Mouse (Mus musculus) stomach, embryonic 16.5 days (tissue): Measurements from ENCODE around the gene Ak1. TPM values are rescaled to one million over a fixed set of nuclear protein-coding genes. Genes with fewer than 3 reads are reported as not detected.
A peak's percentile ranks its signal among the peaks of the same experiment; 100 is the strongest.

Source experiments
- ATAC-seq: fragments of 200-750 bp; cut with Nextera tagmentation; 2 replicates; pipeline ENCODE4 v1.8.0; 2017; ENCODE audit warnings: moderate number of reproducible peaks, moderate TSS enrichment; ENCODE audit not compliant: insufficient read depth, low FRiP score
- H3K27ac ChIP-seq: fragments of 300-500 bp; sonication (generic); 2 replicates; pipeline ENCODE4 v1.5.1; 2014; ENCODE audit warnings: low read length
- H3K27me3 ChIP-seq: fragments of 300-500 bp; sonication (generic); 2 replicates; pipeline ENCODE4 v1.6.1; 2014; ENCODE audit warnings: low read length, control low read depth, mixed read lengths; ENCODE audit not compliant: control insufficient read depth, insufficient read depth
- H3K36me3 ChIP-seq: fragments of 300-500 bp; sonication (generic); 2 replicates; pipeline ENCODE4 v1.6.1; 2014; ENCODE audit warnings: low read length; ENCODE audit not compliant: control insufficient read depth, insufficient read depth
- H3K4me1 ChIP-seq: fragments of 300-500 bp; sonication (generic); 2 replicates; pipeline ENCODE4 v1.6.1; 2014; ENCODE audit warnings: low read length, control low read depth, mixed read lengths; ENCODE audit not compliant: control insufficient read depth, insufficient read depth
- H3K4me2 ChIP-seq: fragments of 300-500 bp; sonication (generic); 2 replicates; pipeline ENCODE4 v1.6.1; 2014; ENCODE audit warnings: low read depth, low read length, mixed read lengths
- H3K4me3 ChIP-seq: fragments of 300-500 bp; sonication (generic); replicated peaks from 2 replicates; pipeline ENCODE4 v1.5.1; 2014; ENCODE audit warnings: mild to moderate bottlenecking, low read length
- H3K9ac ChIP-seq: fragments of 300-500 bp; sonication (generic); 2 replicates; pipeline ENCODE4 v1.6.1; 2014; ENCODE audit warnings: low read length
- H3K9me3 ChIP-seq: fragments of 300-500 bp; sonication (generic); replicated peaks from 2 replicates; pipeline ENCODE4 v1.6.1; 2016; ENCODE audit warnings: low read length, control low read depth; ENCODE audit not compliant: control insufficient read depth
- WGBS: fragments of 180-500 bp; shearing (Covaris S2); extraction: QIAGEN DNeasy Blood & Tissue Kit; methylation state at CpG from one replicate; pipeline ENCODE4 v1.1.7; 2014; 5-methylcytosine and 5-hydroxymethylcytosine counted together
- polyA plus RNA-seq: library from polyadenylated mRNA; unstranded; fragments of >200 nt; fragmentation: Nextera tagmentation; extraction: Ambion mirVana; gene quantifications from 2 replicates; pipeline ENCODE4 v1.2.1, GENCODE M21; 2015

Gene Ak1
- polyA plus RNA-seq, 1 experiment from 2014 or later, result 60.2 TPM

GRCm38 (mm10) chr2:32620682-32621516 is 659 bp upstream of the Ak1 start:
- Histone ChIP-seq H3K4me2 (0 out of 2 replicates have a peak overlapping the region, but pooled peaks have one; percentile 6), H3K4me1 (peaks cover 38% of the 10 kb centered on the region), H3K27me3 (no peaks in the 10 kb centered on the region), H3K27ac (peak overlapping the region; percentile 72), H3K36me3 (0 out of 2 replicates have a peak, but pooled peaks cover 6% of the 10 kb centered on the region), H3K9me3 (no peaks in the 10 kb centered on the region; the same call in 1 of the 2 replicates), H3K4me3 (no peak overlapping the region), H3K9ac (peak overlapping the region; percentile 50; the same call in 1 of the 2 replicates)
- 19% methylated on average over 4 of the region's 4 CpGs for WGBS
- ATAC-seq, result peak; percentile 79

DNA sequence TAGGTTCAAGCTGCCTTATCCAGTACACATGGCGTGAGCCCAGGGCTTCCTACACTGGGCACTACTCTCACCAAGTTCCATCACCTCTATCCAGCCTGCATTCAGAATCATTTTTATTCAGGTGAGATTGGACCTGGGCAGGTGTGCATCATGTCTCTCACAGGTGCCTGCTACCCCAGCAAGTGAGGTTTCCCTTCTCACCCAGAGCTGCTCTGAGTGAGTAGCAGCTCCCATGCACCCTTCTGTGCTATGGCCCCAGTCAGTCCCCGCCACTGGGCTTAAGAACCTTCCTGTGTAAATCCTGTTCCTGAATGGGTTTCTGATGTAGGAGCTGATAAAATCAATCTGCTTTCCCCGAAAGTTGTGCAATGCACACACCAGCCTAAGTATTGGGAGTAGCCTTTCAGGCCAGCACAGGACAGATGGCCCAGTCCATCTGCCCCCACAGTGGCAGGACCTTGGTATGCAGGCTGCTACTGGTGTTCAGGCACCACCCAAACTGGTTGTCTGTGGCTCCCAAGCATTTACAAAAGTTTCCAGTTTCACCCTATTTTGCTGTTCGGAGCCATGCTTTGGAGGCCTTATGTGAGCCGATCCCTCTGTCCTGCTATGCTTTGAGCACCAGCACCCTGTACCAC is 2.7 kb downstream of the Ak1 start:
- Histone ChIP-seq H3K27ac (peak overlapping the region; percentile 74; the same call in 1 of the 2 replicates), H3K9me3 (no peaks in the 10 kb centered on the region), H3K4me1 (peaks cover 65% of the 10 kb centered on the region), H3K4me2 (no peak overlapping the region), H3K9ac (peak overlapping the region; percentile 9; the same call in 1 of the 2 replicates), H3K4me3 (no peak overlapping the region), H3K27me3 (no peaks in the 10 kb centered on the region), H3K36me3 (no peaks in the 10 kb centered on the region)
- no peak for ATAC-seq
- WGBS, result 73% methylated on average over 5 of the region's 5 CpGs

- H3K36me3 ChIP-seq, result no peaks in the 10 kb centered on the region
- peak overlapping the region; percentile 73 for H3K9ac ChIP-seq
- H3K4me3 ChIP-seq, result peak overlapping the region; percentile 33
- WGBS, result 4% methylated on average over 13 of the region's 13 CpGs
- H3K27me3 ChIP-seq, result no peaks in the 10 kb centered on the region
- peak; percentile 19; the same call in 1 of the 2 replicates for ATAC-seq
- H3K27ac ChIP-seq, result peak overlapping the region; percentile 74
- H3K9me3 ChIP-seq, result no peaks in the 10 kb centered on the region
- peaks cover 62% of the 10 kb centered on the region for H3K4me1 ChIP-seq
- H3K4me2 ChIP-seq, result peak overlapping the region; percentile 56
Measured at GRCm38 (mm10) chr2:32625212-32625872, 3.8 kb downstream of the Ak1 start.

DNA sequence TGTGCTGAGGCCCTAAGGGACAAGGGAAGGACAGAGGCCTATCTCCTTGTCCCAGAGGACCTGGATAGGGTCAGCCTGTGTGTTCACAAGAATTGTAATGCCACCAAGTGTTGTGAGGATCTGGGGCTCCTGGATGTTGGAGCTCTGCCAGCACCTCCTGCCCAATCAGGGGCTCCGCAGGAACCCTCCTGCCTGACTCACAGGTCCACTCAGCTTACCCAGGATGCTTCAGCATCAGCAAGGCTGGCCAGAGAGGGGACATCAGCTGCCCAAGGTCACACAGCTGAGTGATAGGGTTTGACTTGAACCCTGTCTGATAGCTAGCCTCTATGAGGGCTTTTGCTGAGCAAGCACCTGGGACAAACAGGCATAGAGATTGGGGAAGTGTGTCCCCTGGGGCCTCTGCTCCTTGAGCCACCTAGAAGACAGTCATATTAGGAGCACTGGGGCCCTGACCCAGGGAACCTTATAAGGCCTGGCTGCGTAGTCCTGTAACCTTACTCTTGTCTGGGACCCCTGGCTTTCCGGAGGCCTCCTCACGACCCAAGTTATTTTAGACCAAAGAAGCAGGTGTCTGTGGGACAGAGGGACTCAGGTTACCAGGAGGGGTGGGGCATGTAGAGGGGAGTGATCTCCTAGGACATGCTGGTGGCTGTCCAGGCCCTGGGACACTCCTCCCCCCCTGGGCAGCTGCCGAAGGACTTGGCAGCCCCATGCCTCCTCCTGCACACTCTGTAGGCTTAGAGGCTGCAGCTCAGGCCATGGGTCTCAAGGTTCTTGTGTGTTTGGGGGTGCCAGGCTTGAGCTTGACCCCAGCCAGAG is 4.5 kb downstream of the Ak1 start:
- no peaks in the 10 kb centered on the region for H3K9me3 ChIP-seq
- peak overlapping the region; percentile 56 for H3K4me2 ChIP-seq
- peaks cover 54% of the 10 kb centered on the region for H3K4me1 ChIP-seq
- H3K27me3 ChIP-seq, result no peaks in the 10 kb centered on the region
- ATAC-seq, result no peak
- H3K9ac ChIP-seq, result peak overlapping the region; percentile 73
- no peaks in the 10 kb centered on the region for H3K36me3 ChIP-seq
- WGBS, result 44% methylated on average over 5 of the region's 5 CpGs
- peak overlapping the region; percentile 33 for H3K4me3 ChIP-seq
- peak overlapping the region; percentile 74 for H3K27ac ChIP-seq

DNA sequence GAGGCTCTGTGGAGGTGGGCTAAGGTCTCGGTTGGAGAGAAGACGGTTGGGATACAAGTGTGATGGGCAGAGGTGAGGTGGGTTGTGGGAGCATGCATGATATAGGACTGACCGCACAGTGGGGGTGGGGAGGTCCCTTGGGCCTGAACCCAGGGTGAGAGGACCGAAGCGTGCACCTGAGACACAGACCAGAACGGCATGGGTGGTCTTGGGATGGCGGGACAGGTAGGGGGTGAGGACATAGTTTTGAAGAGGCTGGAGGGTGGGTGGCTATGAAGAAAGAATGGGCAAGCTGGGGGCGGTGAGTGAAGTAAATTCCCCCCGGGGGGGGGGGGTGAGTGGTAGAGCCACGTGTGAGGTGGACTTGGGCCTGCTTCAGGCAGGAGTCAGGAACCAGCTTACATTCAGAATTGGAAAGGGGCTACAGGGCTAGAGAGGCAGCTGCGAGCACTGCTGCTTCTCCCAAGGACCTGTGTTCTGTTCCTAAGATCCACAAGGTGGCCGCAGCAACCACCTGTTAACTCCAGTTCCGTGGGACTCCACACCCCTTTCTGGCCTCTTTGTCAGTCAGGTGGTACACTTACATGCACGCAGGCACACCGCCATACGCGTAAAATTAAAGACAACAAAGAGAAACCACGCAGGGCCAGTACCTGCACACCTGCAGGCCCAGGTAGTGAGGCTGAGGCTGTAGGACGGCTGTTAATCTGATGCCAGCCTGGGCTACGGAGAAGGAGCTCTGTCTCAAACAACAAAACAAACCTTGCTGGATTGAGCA is 5.9 kb downstream of the Ak1 start:
- Histone ChIP-seq H3K9me3 (no peaks in the 10 kb centered on the region), H3K9ac (peak overlapping the region; percentile 21; the same call in 1 of the 2 replicates), H3K27ac (0 out of 2 replicates have a peak overlapping the region, but pooled peaks have one; percentile 39), H3K27me3 (no peaks in the 10 kb centered on the region), H3K36me3 (no peaks in the 10 kb centered on the region), H3K4me1 (peaks cover 46% of the 10 kb centered on the region), H3K4me2 (no peak overlapping the region), H3K4me3 (no peak overlapping the region)
- no peak for ATAC-seq
- 59% methylated on average over 20 of the region's 20 CpGs for WGBS

GRCm38 (mm10) chr2:32628044-32628550 is 6.5 kb downstream of the Ak1 start:
- peaks cover 46% of the 10 kb centered on the region for H3K4me1 ChIP-seq
- peak overlapping the region; percentile 31; the same call in 1 of the 2 replicates for H3K4me2 ChIP-seq
- 65% methylated on average over 4 of the region's 4 CpGs for WGBS
- no peaks in the 10 kb centered on the region for H3K9me3 ChIP-seq
- peak overlapping the region; percentile 58; the same call in 1 of the 2 replicates for H3K9ac ChIP-seq
- no peaks in the 10 kb centered on the region for H3K27me3 ChIP-seq
- no peak for ATAC-seq
- H3K36me3 ChIP-seq, result no peaks in the 10 kb centered on the region
- no peak overlapping the region for H3K4me3 ChIP-seq
- peak overlapping the region; percentile 39 for H3K27ac ChIP-seq

- peak; percentile 14; the same call in 1 of the 2 replicates for ATAC-seq
- Histone ChIP-seq H3K9me3 (no peaks in the 10 kb centered on the region), H3K27ac (peak overlapping the region; percentile 39), H3K27me3 (no peaks in the 10 kb centered on the region), H3K4me1 (peaks cover 48% of the 10 kb centered on the region), H3K9ac (peak overlapping the region; percentile 58), H3K36me3 (no peaks in the 10 kb centered on the region), H3K4me3 (no peak overlapping the region), H3K4me2 (peak overlapping the region; percentile 31; the same call in 1 of the 2 replicates)
- 47% methylated on average over 5 of the region's 5 CpGs for WGBS
Measured at GRCm38 (mm10) chr2:32628729-32629128, 7.2 kb downstream of the Ak1 start.
